Mouse (Mus musculus) liver, embryonic 14 days (tissue): ENCODE data around the gene Amer1. TPM values are rescaled to one million over a fixed set of nuclear protein-coding genes. Genes with fewer than 3 reads are reported as not detected.

Source experiments
- polyA plus RNA-seq: library from polyadenylated mRNA; depleted of rRNA; stranded (reverse); fragments of >200 nt; gene quantifications from 2 replicates; pipeline ENCODE4 v1.2.3, GENCODE M21; 2012; rRNA removed

Amer1 gene
- polyA plus RNA-seq = 1.3 and 1.5 TPM in 2 replicates

GRCm38 (mm10) chrX:95444776-95445111, at the start of gene Amer1:
Gene Amer1 (minus strand): TSS chrX:95444872.

Other genes starting within 250 kb of the Amer1 start
- 0.69 and 0.76 TPM in 2 replicates for gene Arhgef9, start 248.0 kb downstream of the Amer1 start, polyA plus RNA-seq
- gene Asb12, start 113.1 kb upstream of the Amer1 start, polyA plus RNA-seq = 0.02 TPM in 1 of 2 replicates, not detected in the other
- not detected in 2 replicates for gene Pfn5, start 113.2 kb upstream of the Amer1 start, polyA plus RNA-seq
- gene Zc4h2, start 213.6 kb upstream of the Amer1 start, polyA plus RNA-seq = 1.4 TPM in 2 replicates